Mouse (Mus musculus) heart, postnatal 0 days (tissue): ENCODE results near the gene Zhx3. TPM values are rescaled to one million over a fixed set of nuclear protein-coding genes. Genes with fewer than 3 reads are reported as not detected.
A peak's percentile ranks its signal among the peaks of the same experiment; 100 is the strongest.

Experiments used
- ATAC-seq: fragments of 200-750 bp; cut with Nextera tagmentation; 2 replicates; pipeline ENCODE4 v1.8.0; 2017; ENCODE audit warnings: low read depth, moderate number of reproducible peaks, moderate library complexity; ENCODE audit not compliant: insufficient read depth
- DNase-seq: peaks from one replicate; pipeline ENCODE4 v3.0.0-alpha.2; 2016; ENCODE audit warnings: low spot score
- H3K27ac ChIP-seq: fragments of 300-500 bp; sonication (generic); 2 replicates; pipeline ENCODE4 v1.5.1; 2014; ENCODE audit warnings: low read depth, mild to moderate bottlenecking
- H3K27me3 ChIP-seq: fragments of 300-500 bp; sonication (generic); 2 replicates; pipeline ENCODE4 v1.6.1; 2014; ENCODE audit warnings: low read length, mixed read lengths; ENCODE audit not compliant: control insufficient read depth, insufficient read depth
- H3K36me3 ChIP-seq: fragments of 300-500 bp; sonication (generic); replicated peaks from 2 replicates; pipeline ENCODE4 v1.6.1; 2014; ENCODE audit warnings: low read length, mixed read lengths; ENCODE audit not compliant: control insufficient read depth, insufficient read depth
- H3K4me1 ChIP-seq: fragments of 300-500 bp; sonication (generic); 2 replicates; pipeline ENCODE4 v1.6.1; 2014; ENCODE audit warnings: antibody characterized with exemption; ENCODE audit not compliant: control insufficient read depth, insufficient read depth
- H3K4me2 ChIP-seq: fragments of 300-500 bp; sonication (generic); 2 replicates; pipeline ENCODE4 v1.6.1; 2014; ENCODE audit warnings: low read depth, mild to moderate bottlenecking, low read length, moderate library complexity
- H3K4me3 ChIP-seq: fragments of 300-500 bp; sonication (generic); 2 replicates; pipeline ENCODE4 v1.5.1; 2014; ENCODE audit warnings: low read depth, low read length
- H3K9ac ChIP-seq: fragments of 300-500 bp; sonication (generic); replicated peaks from 2 replicates; pipeline ENCODE4 v1.6.1; 2014; ENCODE audit warnings: low read depth, low read length, mixed read lengths
- H3K9me3 ChIP-seq: fragments of 300-500 bp; sonication (generic); replicated peaks from 2 replicates; pipeline ENCODE4 v1.6.1; 2016; ENCODE audit warnings: low read length; ENCODE audit not compliant: control insufficient read depth
- CTCF ChIP-seq: IDR thresholded peaks from 2 replicates; pipeline ENCODE4 v1.5.1; 2016; ENCODE audit warnings: antibody characterized with exemption, control low read depth, low read depth
- EP300 ChIP-seq: IDR thresholded peaks from 2 replicates; pipeline ENCODE4 v1.6.1; 2016; ENCODE audit warnings: antibody characterized with exemption, low read depth
- WGBS: fragments of 180-500 bp; shearing (Covaris S2); extraction: QIAGEN DNeasy Blood & Tissue Kit; methylation state at CpG from one replicate; pipeline ENCODE4 v1.1.7; 2014; 5-methylcytosine and 5-hydroxymethylcytosine counted together
- polyA plus RNA-seq: library from polyadenylated mRNA; unstranded; fragments of >200 nt; fragmentation: Nextera tagmentation; extraction: Ambion mirVana; gene quantifications from 2 replicates; pipeline ENCODE4 v1.2.1, GENCODE M21; 2015
- total RNA-seq: library from RNA; depleted of rRNA; stranded (reverse); fragments of >200 nt; gene quantifications from 2 replicates; pipeline ENCODE4 v1.2.3, GENCODE M21; 2014; ENCODE audit warnings: low replicate concordance

The Zhx3 gene
- total and polyA plus RNA-seq, 2 experiments from 2014 or later = 4.7 to 18.3 TPM

GRCm38 (mm10) chr2:160882436-160882835 lies 9.6 kb upstream of the Zhx3 start:
- DNase-seq (no peak), ATAC-seq (no peak)
- Histone ChIP-seq H3K9ac (no peak overlapping the region), H3K4me3 (no peak overlapping the region), H3K27ac (no peak overlapping the region), H3K4me1 (peaks cover 3% of the 10 kb centered on the region; the same call in 1 of the 2 replicates), H3K36me3 (no peaks in the 10 kb centered on the region), H3K27me3 (no peaks in the 10 kb centered on the region), H3K9me3 (no peaks in the 10 kb centered on the region), H3K4me2 (no peak overlapping the region)
- 89% methylated on average over 5 of the region's 5 CpGs for WGBS
- TF ChIP-seq EP300 = no peak
- TF ChIP-seq CTCF = no peak

- DNase-seq = no peak
Observed at GRCm38 (mm10) chr2:160881462-160882101, 8.8 kb upstream of the Zhx3 start.

GRCm38 (mm10) chr2:160880453-160881195 lies 7.8 kb upstream of the Zhx3 start, which contains the start of gene Lpin3:
Lpin3 (plus strand) TSS chr2:160880670.
- ATAC-seq = peak; percentile 69
- H3K36me3 ChIP-seq = no peaks in the 10 kb centered on the region
- H3K9ac ChIP-seq = no peak within 1 kb of the TSS
- H3K4me2 ChIP-seq = no peak within 1 kb of the TSS
- peak within 1 kb of the TSS; percentile 39 for H3K27ac ChIP-seq
- TF ChIP-seq EP300 (no peak), CTCF (no peak)
- H3K27me3 ChIP-seq = no peaks in the 10 kb centered on the region
- no peak within 1 kb of the TSS for H3K4me3 ChIP-seq
- peak; percentile 51 for DNase-seq
- no peaks in the 10 kb centered on the region; the same call in 1 of the 2 replicates for H3K9me3 ChIP-seq
- 24% methylated on average over 13 of the region's 13 CpGs for WGBS
- H3K4me1 ChIP-seq = peaks cover 3% of the 10 kb centered on the region; the same call in 1 of the 2 replicates

More at GRCm38 (mm10) chr2:160881462-160882101, 8.8 kb upstream of the Zhx3 start:
- H3K4me1 ChIP-seq = peaks cover 3% of the 10 kb centered on the region; the same call in 1 of the 2 replicates
- H3K9ac ChIP-seq = no peak overlapping the region
- TF ChIP-seq CTCF (no peak), EP300 (no peak)
- H3K9me3 ChIP-seq = no peaks in the 10 kb centered on the region
- H3K27ac ChIP-seq = no peak overlapping the region
- no peak overlapping the region for H3K4me2 ChIP-seq
- 61% methylated on average over 6 of the region's 6 CpGs for WGBS
- H3K4me3 ChIP-seq = no peak overlapping the region
- ATAC-seq = no peak
- no peaks in the 10 kb centered on the region for H3K36me3 ChIP-seq
- H3K27me3 ChIP-seq = no peaks in the 10 kb centered on the region

- WGBS = 85% methylated on average over 4 of the region's 4 CpGs
- Histone ChIP-seq H3K4me1 (peaks cover 7% of the 10 kb centered on the region; the same call in 1 of the 2 replicates), H3K27ac (no peak overlapping the region), H3K36me3 (no peaks in the 10 kb centered on the region), H3K9ac (no peak overlapping the region), H3K9me3 (no peaks in the 10 kb centered on the region; the same call in 1 of the 2 replicates), H3K4me2 (no peak overlapping the region), H3K27me3 (no peaks in the 10 kb centered on the region), H3K4me3 (no peak overlapping the region)
- DNase-seq = no peak
- ATAC-seq = no peak
- peak; percentile 28 for TF ChIP-seq CTCF
- no peak for TF ChIP-seq EP300
Observed at GRCm38 (mm10) chr2:160876115-160876514, 3.3 kb upstream of the Zhx3 start.

GRCm38 (mm10) chr2:160874231-160874877 lies 1.6 kb upstream of the Zhx3 start:
- peak overlapping the region; percentile 12; the same call in 1 of the 2 replicates for H3K27ac ChIP-seq
- no peaks in the 10 kb centered on the region for H3K36me3 ChIP-seq
- ATAC-seq (no peak), DNase-seq (no peak)
- peaks cover 6% of the 10 kb centered on the region; the same call in 1 of the 2 replicates for H3K4me1 ChIP-seq
- no peaks in the 10 kb centered on the region for H3K27me3 ChIP-seq
- TF ChIP-seq CTCF (no peak), EP300 (no peak)
- H3K9ac ChIP-seq = no peak overlapping the region
- no peak overlapping the region for H3K4me3 ChIP-seq
- H3K4me2 ChIP-seq = no peak overlapping the region
- WGBS = 70% methylated on average over 5 of the region's 5 CpGs
- H3K9me3 ChIP-seq = no peaks in the 10 kb centered on the region; the same call in 1 of the 2 replicates
